ENCODE assay signal across 1 mouse cellular context in the genomic region with DNA sequence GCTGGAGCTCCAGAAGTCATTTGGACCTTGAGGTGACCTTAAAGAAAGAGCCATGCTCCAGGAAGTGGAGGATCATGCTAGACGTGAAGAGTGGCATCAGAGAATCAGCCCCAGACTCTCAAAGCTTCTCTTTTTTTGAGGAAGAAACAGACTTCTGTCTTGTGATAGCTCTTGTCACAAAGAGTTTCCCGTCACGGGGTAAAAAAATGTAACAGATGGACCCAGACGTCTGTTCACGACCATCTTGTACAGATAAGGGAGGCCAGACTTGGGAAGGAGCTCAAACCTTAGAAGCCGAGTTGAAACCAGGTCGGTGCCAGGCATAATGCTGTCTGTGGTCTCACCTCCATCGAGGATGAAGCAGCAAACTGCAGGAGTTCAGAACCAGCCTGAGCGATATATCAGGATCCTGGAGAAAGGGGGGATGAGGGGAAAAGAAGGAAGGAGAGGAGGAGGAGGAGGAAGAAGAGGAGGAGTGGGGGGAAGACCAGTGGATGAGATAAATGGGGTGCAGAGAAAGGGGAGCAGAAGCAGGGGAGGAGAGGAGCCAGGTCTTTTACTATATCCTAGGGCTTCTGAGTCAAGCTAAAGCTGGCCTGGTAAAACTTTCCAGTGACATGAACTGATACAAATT.
TF ChIP-seq lines count a peak whose summit lies in the region.

No protein-coding gene starts in this region.

TF ChIP-seq in MEL, 35 proteins besides CTCF, POLR2A, EP300 and RAD21 (continued from another document):
- TF ChIP-seq TBP (IDR thresholded peaks at IDR 0.05; ENCODE audit: low read depth, low read length) (peak; percentile 78), MXI1 (IDR thresholded peaks at IDR 0.05; ENCODE audit: low read depth, low read length) (peak; percentile 63), GABPA (IDR thresholded peaks at IDR 0.05; ENCODE audit: low read depth, low read length) (no peak), MEF2A (IDR thresholded peaks at IDR 0.05; ENCODE audit: extremely low read depth, insufficient replicate concordance, low read depth, low read length, poor library complexity, severe bottlenecking) (no peak), NELFE (IDR thresholded peaks at IDR 0.05; ENCODE audit: low read depth, low read length) (peak; percentile 20; the same call in 1 of the 2 replicates), GATA1 (IDR thresholded peaks at IDR 0.05; ENCODE audit: low read depth, low read length) (peak; percentile 90), MYC (IDR thresholded peaks at IDR 0.05; ENCODE audit: low read depth, low read length) (peak; percentile 58; the same call in 1 of the 2 replicates), MYB (IDR thresholded peaks at IDR 0.05; ENCODE audit: low read depth, low read length) (peak; percentile 55), ELF1 (IDR thresholded peaks at IDR 0.05; ENCODE audit: low read depth, low read length) (peak; percentile 68)
TF ChIP-seq in MEL: peak in this region for 19.
